Mouse (Mus musculus) testis, adult 2 months (tissue): ENCODE data around the gene Gdf1. TPM values are rescaled to one million over a fixed set of nuclear protein-coding genes. Genes with fewer than 3 reads are reported as not detected.
A peak's percentile ranks its signal among the peaks of the same experiment; 100 is the strongest.

Source experiments
- H3K27ac ChIP-seq: fragments of 200-500 bp; 2 replicates; pipeline ENCODE4 v1.5.1; 2012; ENCODE audit warnings: low read depth, low read length; ENCODE audit not compliant: control insufficient read depth, insufficient read depth
- H3K27me3 ChIP-seq: fragments of 200-500 bp; 2 replicates; pipeline ENCODE4 v1.6.1; 2012; ENCODE audit warnings: mild to moderate bottlenecking, low read length, moderate library complexity; ENCODE audit not compliant: control insufficient read depth, insufficient read depth
- H3K36me3 ChIP-seq: fragments of 200-500 bp; 2 replicates; pipeline ENCODE4 v1.6.1; 2012; ENCODE audit warnings: mild to moderate bottlenecking, low read length; ENCODE audit not compliant: control insufficient read depth, insufficient read depth
- H3K4me1 ChIP-seq: fragments of 200-500 bp; 2 replicates; pipeline ENCODE4 v1.6.1; 2012; ENCODE audit warnings: low read length; ENCODE audit not compliant: control insufficient read depth, insufficient read depth
- H3K4me3 ChIP-seq: fragments of 200-500 bp; 2 replicates; pipeline ENCODE4 v1.5.1; 2012; ENCODE audit warnings: low read depth, mild to moderate bottlenecking, low read length, moderate library complexity, mixed read lengths; ENCODE audit not compliant: control insufficient read depth
- CTCF ChIP-seq: fragments of 200-500 bp; IDR thresholded peaks from 2 replicates; pipeline ENCODE4 v1.5.1; 2012; ENCODE audit warnings: low read depth, mild to moderate bottlenecking, inconsistent platforms, low read length, moderate library complexity; ENCODE audit not compliant: control insufficient read depth, insufficient read depth, insufficient replicate concordance
- POLR2A ChIP-seq: fragments of 200-500 bp; IDR thresholded peaks from 2 replicates; pipeline ENCODE4 v1.6.1; 2012; ENCODE audit warnings: low read depth, mild to moderate bottlenecking, inconsistent platforms, low read length, moderate library complexity; ENCODE audit not compliant: control insufficient read depth
- polyA plus RNA-seq: library from polyadenylated mRNA; depleted of rRNA; stranded (reverse); fragments of >200 nt; gene quantifications from 2 replicates; pipeline ENCODE4 v1.2.3, GENCODE M21; 2012; rRNA removed

Gdf1 gene
- 0.20 and 0.24 TPM in 2 replicates for polyA plus RNA-seq

- Histone ChIP-seq H3K27me3 (no peaks in the 10 kb centered on the region), H3K36me3 (peaks cover 2% of the 10 kb centered on the region), H3K27ac (no peak within 1 kb of the TSS), H3K4me3 (peak within 1 kb of the TSS; percentile 26; the same call in 1 of the 2 replicates), H3K4me1 (peaks cover 35% of the 10 kb centered on the region)
- no peak for TF ChIP-seq CTCF
- no peak for TF ChIP-seq POLR2A
Observed at GRCm38 (mm10) chr8:70329124-70329834, at the start of gene Gdf1. Gene Gdf1, plus strand, starts transcription at chr8:70329817.

- H3K4me1 ChIP-seq, result peaks cover 17% of the 10 kb centered on the region
- H3K4me3 ChIP-seq, result no peak overlapping the region
- peak overlapping the region; percentile 69 for H3K27ac ChIP-seq
- TF ChIP-seq POLR2A (no peak), CTCF (no peak)
- no peaks in the 10 kb centered on the region for H3K27me3 ChIP-seq
- no peaks in the 10 kb centered on the region for H3K36me3 ChIP-seq
Observed at GRCm38 (mm10) chr8:70281001-70281400, 48.6 kb upstream of the Gdf1 start.

- H3K27me3 ChIP-seq, result no peaks in the 10 kb centered on the region
- no peaks in the 10 kb centered on the region for H3K36me3 ChIP-seq
- H3K27ac ChIP-seq, result peak within 1 kb of the TSS; percentile 70
- peaks cover 17% of the 10 kb centered on the region for H3K4me1 ChIP-seq
- peak within 1 kb of the TSS; percentile 92 for H3K4me3 ChIP-seq
- TF ChIP-seq POLR2A (0 out of 2 replicates have a peak, but pooled peaks have one; percentile 40), CTCF (peak; percentile 74)
Observed at GRCm38 (mm10) chr8:70282603-70283135, 46.9 kb upstream of the Gdf1 start, which contains the start of gene Homer3. Gene Homer3, plus strand, starts transcription at chr8:70282827.

- H3K36me3 ChIP-seq, result no peaks in the 10 kb centered on the region
- peak overlapping the region; percentile 92 for H3K4me3 ChIP-seq
- H3K4me1 ChIP-seq, result peaks cover 13% of the 10 kb centered on the region
- no peak overlapping the region for H3K27ac ChIP-seq
- TF ChIP-seq POLR2A, result no peak
- no peak for TF ChIP-seq CTCF
- no peaks in the 10 kb centered on the region for H3K27me3 ChIP-seq
Observed at GRCm38 (mm10) chr8:70283136-70284077, 46.2 kb upstream of the Gdf1 start.

- no peak overlapping the region for H3K27ac ChIP-seq
- H3K36me3 ChIP-seq, result no peaks in the 10 kb centered on the region
- H3K4me3 ChIP-seq, result no peak overlapping the region
- H3K27me3 ChIP-seq, result no peaks in the 10 kb centered on the region
- H3K4me1 ChIP-seq, result peaks cover 13% of the 10 kb centered on the region
- no peak for TF ChIP-seq CTCF
- TF ChIP-seq POLR2A, result no peak
Observed at GRCm38 (mm10) chr8:70284421-70284820, 45.2 kb upstream of the Gdf1 start.

GRCm38 (mm10) chr8:70285304-70285703 lies 44.3 kb upstream of the Gdf1 start:
- Histone ChIP-seq H3K4me3 (no peak overlapping the region), H3K27me3 (no peaks in the 10 kb centered on the region), H3K36me3 (no peaks in the 10 kb centered on the region), H3K27ac (no peak overlapping the region), H3K4me1 (peaks cover 13% of the 10 kb centered on the region)
- TF ChIP-seq POLR2A, result no peak
- no peak for TF ChIP-seq CTCF

GRCm38 (mm10) chr8:70286737-70287136 lies 42.9 kb upstream of the Gdf1 start:
- TF ChIP-seq POLR2A (no peak), CTCF (peak; percentile 79; the same call in 1 of the 2 replicates)
- H3K4me3 ChIP-seq, result no peak overlapping the region
- no peak overlapping the region for H3K27ac ChIP-seq
- peaks cover 13% of the 10 kb centered on the region for H3K4me1 ChIP-seq
- H3K27me3 ChIP-seq, result no peaks in the 10 kb centered on the region
- no peaks in the 10 kb centered on the region for H3K36me3 ChIP-seq
